Mouse (Mus musculus): ENCODE results near the gene Fbxl13. TPM values are rescaled to one million over a fixed set of nuclear protein-coding genes. Genes with fewer than 3 reads are reported as not detected.

Gene Fbxl13
- polyA plus RNA-seq, 1 experiment, result not detected

DNA sequence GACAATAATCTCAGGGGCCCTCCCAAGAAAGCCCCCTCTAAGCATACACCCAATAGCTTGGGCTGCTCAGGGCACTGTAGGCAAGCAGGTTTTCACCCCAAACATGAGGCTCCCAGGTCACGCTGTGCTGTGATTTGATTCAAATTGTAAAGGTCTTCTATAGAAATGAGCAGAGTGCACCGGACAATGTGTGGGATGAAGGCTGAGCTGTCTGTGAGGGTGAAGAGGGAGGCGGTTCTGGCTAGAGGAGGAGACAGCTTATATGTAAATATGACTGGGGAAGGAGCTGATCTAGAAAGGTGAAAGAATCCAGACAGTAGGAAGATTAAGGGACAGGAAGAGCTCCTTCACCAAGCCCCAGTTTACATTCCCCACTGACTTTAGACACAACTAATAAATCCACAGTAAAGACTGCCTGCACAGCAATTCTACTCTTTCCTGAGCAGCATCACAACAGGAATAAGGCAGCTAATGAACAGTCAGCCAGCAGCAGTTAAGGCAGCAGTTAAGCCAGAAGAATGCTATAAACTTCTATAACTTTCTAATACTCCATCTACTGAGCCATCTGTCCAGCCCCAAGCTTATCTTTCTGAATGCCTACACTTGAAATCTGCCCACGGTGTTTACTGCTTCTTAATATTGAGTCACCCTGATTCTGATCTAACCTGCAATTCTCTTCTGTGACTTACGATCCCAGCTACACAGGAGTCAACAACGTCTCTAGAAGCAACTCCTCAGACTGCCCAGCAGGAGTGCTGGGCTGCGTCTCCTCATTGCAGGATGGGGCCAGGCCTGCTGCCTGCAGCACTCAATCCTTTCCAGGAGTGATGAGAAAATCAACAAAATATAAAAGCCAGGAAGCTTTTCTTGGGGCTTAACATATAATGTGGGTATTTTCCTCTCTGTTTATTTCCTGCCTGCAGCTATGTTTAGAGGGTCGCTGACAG is 22.0 kb upstream of the Fbxl13 start:
- no peak for TF ChIP-seq GATA1 (IDR thresholded peaks at IDR 0.05; ENCODE audit: low read length)

GRCm38 (mm10) chr5:21663081-21663480 is 17.6 kb upstream of the Fbxl13 start:
- TF ChIP-seq GATA1 (IDR thresholded peaks at IDR 0.05; ENCODE audit: low read length), result no peak

DNA sequence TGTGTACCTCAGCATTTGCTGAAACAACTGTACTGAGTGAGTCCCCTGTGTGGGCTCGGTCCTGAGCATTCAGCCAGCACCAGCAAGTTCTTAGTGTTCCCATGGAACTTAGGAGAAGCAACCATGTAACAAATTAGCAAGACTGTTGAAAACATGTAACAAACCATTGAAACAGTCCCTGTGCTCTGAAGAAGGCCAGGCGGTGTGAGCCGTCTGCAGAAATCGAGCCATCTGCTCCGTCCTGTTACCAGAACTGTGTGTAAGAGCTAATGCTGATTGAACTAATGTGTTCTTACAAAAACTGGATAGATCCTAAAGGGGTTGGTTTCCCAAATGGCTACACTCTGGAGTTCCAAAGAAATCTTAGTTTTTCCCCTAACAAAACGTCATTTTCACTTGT is 15.4 kb upstream of the Fbxl13 start:
- TF ChIP-seq GATA1 (IDR thresholded peaks at IDR 0.05; ENCODE audit: low read length), result no peak

GRCm38 (mm10) chr5:21658623-21659395 is 13.4 kb upstream of the Fbxl13 start:
- no peak for TF ChIP-seq GATA1 (IDR thresholded peaks at IDR 0.05; ENCODE audit: low read length)

DNA sequence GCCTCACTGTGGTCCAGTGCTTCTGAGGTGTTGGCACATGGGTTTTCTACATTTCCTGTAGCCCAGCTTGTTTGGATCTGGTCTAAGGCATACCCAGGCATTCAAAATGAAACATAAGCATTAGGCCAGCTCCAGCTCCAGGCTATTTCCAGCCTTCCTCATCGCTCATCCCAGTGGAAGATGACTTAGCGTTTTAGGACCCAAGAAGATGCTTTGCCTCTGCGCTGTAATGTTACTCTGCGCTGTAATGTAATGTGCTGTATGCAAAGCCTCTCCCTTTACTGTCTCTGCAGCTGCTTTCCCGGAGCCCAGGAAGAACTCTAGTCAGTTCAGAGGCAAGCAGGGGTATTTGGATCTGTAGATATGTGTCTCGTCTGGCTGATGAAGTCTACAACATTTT is 12.6 kb upstream of the Fbxl13 start:
- no peak for TF ChIP-seq GATA1 (IDR thresholded peaks at IDR 0.05; ENCODE audit: low read length)

DNA sequence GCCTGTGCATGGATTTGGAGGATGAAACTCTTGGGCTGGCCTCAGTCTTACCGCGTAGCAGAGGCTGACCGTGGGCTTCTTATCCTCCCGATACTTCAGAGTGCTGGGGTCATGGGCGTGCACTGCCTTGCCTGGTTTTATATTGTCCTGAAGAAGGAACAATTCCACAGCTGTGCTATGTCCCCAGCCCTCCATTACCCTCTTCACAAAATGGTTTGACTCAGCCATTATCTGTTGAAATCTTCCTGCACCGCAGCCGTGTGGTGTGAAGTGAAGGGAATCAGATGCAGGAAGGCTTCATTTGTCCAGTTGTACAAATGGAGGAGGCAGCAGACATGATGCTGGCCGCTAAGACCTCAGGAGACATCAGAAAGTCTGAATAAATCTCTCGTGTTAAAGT is 11.5 kb upstream of the Fbxl13 start:
- TF ChIP-seq GATA1 (IDR thresholded peaks at IDR 0.05; ENCODE audit: low read length), result no peak

GRCm38 (mm10) chr5:21651885-21652612 is 6.6 kb upstream of the Fbxl13 start:
- TF ChIP-seq GATA1 (IDR thresholded peaks at IDR 0.05; ENCODE audit: low read length), result no peak

DNA sequence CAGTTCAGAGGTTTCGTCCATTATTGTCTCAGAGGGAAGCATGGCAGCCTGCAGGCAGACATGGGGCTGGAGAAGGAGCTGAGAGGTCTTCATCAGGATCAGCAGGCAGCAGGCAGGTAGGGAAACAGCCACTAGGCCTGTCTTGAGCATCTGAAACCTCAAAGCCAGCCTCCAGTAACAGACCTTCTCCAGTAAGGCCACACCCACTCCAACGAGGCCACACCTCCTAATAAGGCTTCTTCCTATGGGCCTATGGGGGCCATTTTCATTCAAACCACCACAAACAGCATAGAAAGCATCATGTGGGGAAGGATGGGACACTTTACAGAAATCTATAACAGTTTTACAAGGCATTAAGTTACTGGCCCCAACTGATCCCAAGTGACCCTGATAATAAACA is 5.3 kb upstream of the Fbxl13 start:
- no peak for TF ChIP-seq GATA1 (IDR thresholded peaks at IDR 0.05; ENCODE audit: low read length)

- no peak for TF ChIP-seq GATA1 (IDR thresholded peaks at IDR 0.05; ENCODE audit: low read length)
These were observed 678 bp upstream of the Fbxl13 start for GRCm38 (mm10) chr5:21646133-21646491.

- TF ChIP-seq GATA1 (IDR thresholded peaks at IDR 0.05; ENCODE audit: low read length), result no peak
These were observed 469 bp downstream of the Fbxl13 start for GRCm38 (mm10) chr5:21644891-21645438.

DNA sequence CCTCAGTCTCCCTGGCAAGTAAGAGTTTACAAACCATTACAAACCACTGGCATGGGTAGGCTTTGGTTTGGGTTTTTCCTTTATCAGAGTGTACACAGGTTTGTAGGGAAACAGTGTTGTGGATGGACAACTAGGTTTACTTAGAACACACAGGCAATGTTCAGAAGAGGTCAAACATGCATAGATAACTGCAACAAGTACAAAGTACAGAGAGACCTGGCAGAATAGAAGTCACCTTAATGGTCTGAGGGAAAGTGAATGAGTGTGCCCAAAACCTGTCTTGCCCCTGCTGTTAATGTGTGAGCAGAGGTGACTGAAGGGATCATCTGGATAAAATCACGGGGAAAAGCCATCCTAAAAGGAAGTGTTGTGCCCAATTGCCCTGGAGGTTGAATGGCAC is 1.8 kb downstream of the Fbxl13 start:
- TF ChIP-seq GATA1 (IDR thresholded peaks at IDR 0.05; ENCODE audit: low read length), result no peak

GRCm38 (mm10) chr5:21640961-21641360 is 4.5 kb downstream of the Fbxl13 start:
- no peak for TF ChIP-seq GATA1 (IDR thresholded peaks at IDR 0.05; ENCODE audit: low read length)

- no peak for TF ChIP-seq GATA1 (IDR thresholded peaks at IDR 0.05; ENCODE audit: low read length)
These were observed 19.5 kb downstream of the Fbxl13 start for GRCm38 (mm10) chr5:21625916-21626315.

- peak; percentile 66 for TF ChIP-seq GATA1 (IDR thresholded peaks at IDR 0.05; ENCODE audit: low read length)
These were observed 28.9 kb downstream of the Fbxl13 start for GRCm38 (mm10) chr5:21616450-21617009.

- TF ChIP-seq GATA1 (IDR thresholded peaks at IDR 0.05; ENCODE audit: low read length), result no peak
These were observed 34.4 kb downstream of the Fbxl13 start for GRCm38 (mm10) chr5:21610996-21611395.

Measured in G1E-ER4 (cell line).